Mouse (Mus musculus): ENCODE measurements around the gene Olfr1288. TPM values are rescaled to one million over a fixed set of nuclear protein-coding genes. Genes with fewer than 3 reads are reported as not detected.

Gene Olfr1288
- not detected in 2 replicates for polyA plus RNA-seq (2016; fragmentation: Nextera tagmentation; extraction: Ambion mirVana)

DNA sequence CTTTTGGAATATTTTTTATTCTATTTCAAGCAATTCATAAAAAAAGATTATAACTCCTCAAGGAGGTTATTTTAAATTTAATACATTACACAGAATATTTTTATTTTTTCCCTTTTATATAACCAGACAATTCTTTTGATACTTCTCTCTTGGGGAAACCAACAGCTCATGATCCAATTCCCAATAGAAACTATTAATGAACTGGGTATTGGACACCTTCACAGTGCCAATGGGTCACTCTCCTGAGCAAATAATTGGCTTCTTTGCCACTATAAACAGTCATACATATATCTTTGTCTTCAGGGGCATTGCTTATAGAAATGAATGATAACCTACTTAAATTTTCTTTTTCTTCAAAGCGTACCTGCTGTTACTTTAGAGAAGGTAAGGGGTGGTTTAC, at the start of gene Olfr1288:
Gene Olfr1288 (plus strand): TSS at position 301 of the 400 bp plus-strand sequence.
- WGBS: 84% methylated on average over 1 of the region's 1 CpGs
- H3K4me2 ChIP-seq: no peak within 1 kb of the TSS
- no peak within 1 kb of the TSS for H3K4me3 ChIP-seq (replicated peaks)
- no peaks in the 10 kb centered on the region for H3K36me3 ChIP-seq (replicated peaks)
- H3K9me3 ChIP-seq: no peaks in the 10 kb centered on the region
- no peaks in the 10 kb centered on the region for H3K4me1 ChIP-seq
- H3K27me3 ChIP-seq: no peaks in the 10 kb centered on the region
- no peak within 1 kb of the TSS for H3K27ac ChIP-seq
- H3K9ac ChIP-seq: no peak within 1 kb of the TSS
- no peak for ATAC-seq (ENCODE audit: low FRiP score)

- Histone ChIP-seq H3K4me1 (no peaks in the 10 kb centered on the region), H3K27ac (no peak within 1 kb of the TSS), H3K36me3 (replicated peaks) (no peaks in the 10 kb centered on the region), H3K4me2 (no peak within 1 kb of the TSS), H3K9ac (no peak within 1 kb of the TSS), H3K4me3 (replicated peaks) (no peak within 1 kb of the TSS), H3K9me3 (no peaks in the 10 kb centered on the region), H3K27me3 (no peaks in the 10 kb centered on the region)
- 69% methylated on average over 1 of the region's 1 CpGs for WGBS
- no peak for ATAC-seq (ENCODE audit: low FRiP score)
Observed at GRCm38 (mm10) chr2:111448842-111449241, 25.1 kb upstream of the Olfr1288 start, which contains the start of gene Olfr1287. Olfr1287 (plus strand) TSS chr2:111449142.

GRCm38 (mm10) chr2:111480519-111480918, 6.6 kb downstream of the Olfr1288 start, which contains the start of gene Olfr1289:
Olfr1289 (plus strand) TSS chr2:111480819.
- Histone ChIP-seq H3K27ac (no peak within 1 kb of the TSS), H3K4me1 (no peaks in the 10 kb centered on the region), H3K4me2 (no peak within 1 kb of the TSS), H3K27me3 (no peaks in the 10 kb centered on the region), H3K9ac (no peak within 1 kb of the TSS), H3K4me3 (replicated peaks) (no peak within 1 kb of the TSS), H3K36me3 (replicated peaks) (no peaks in the 10 kb centered on the region), H3K9me3 (no peaks in the 10 kb centered on the region)
- no peak for ATAC-seq (ENCODE audit: low FRiP score)
- 86% methylated on average over 1 of the region's 1 CpGs for WGBS

DNA sequence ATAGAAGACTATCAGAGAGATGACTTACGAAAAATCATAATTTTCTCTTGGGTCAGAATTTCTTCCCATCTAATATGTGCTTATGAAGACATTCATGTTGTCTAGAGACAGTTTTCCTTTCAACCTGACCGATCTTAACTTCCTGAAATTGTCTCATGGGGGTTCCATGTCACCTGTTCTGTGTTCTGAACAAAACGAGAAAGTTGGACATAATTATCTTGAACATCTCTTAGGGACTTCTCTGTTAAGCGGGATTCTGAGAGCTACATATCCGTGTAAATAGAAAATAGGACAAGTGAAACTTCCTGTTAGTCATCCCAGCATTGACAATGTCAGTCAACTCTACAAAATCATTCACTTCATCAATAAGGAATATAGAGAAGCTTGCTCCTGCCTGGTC, 19.8 kb downstream of the Olfr1288 start, which contains the start of gene Olfr1290:
Gene Olfr1290 (minus strand): TSS at position 101 of the 400 bp plus-strand sequence.
- H3K4me3 ChIP-seq (replicated peaks): no peak within 1 kb of the TSS
- ATAC-seq (ENCODE audit: low FRiP score): no peak
- no peaks in the 10 kb centered on the region for H3K9me3 ChIP-seq
- H3K27me3 ChIP-seq: no peaks in the 10 kb centered on the region
- no peak within 1 kb of the TSS for H3K9ac ChIP-seq
- WGBS: 81% methylated on average over 5 of the region's 5 CpGs
- no peak within 1 kb of the TSS for H3K27ac ChIP-seq
- H3K4me2 ChIP-seq: no peak within 1 kb of the TSS
- no peaks in the 10 kb centered on the region for H3K4me1 ChIP-seq
- H3K36me3 ChIP-seq (replicated peaks): no peaks in the 10 kb centered on the region

DNA sequence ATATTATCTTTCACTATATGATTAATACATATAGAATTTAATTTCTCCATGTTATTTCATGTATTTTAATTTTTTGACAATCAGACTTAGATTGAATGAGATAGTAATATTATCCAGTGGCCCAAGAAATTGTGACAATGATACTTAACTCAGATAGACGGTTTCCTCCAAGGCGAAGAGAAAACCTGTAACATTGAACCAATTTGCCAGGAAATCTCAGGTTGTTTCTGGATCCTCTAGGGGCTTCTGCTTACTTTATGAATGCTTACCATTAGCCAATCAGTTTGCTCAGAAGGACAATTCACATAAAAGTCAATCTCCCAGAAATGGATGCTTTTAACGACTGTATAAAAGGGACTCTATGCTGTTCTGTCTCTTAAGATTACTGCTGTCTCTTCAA, 23.0 kb downstream of the Olfr1288 start, which contains the start of gene Olfr1291-ps1:
Gene Olfr1291-ps1 (plus strand): TSS at position 301 of the 400 bp plus-strand sequence.
- Histone ChIP-seq H3K27me3 (no peaks in the 10 kb centered on the region), H3K4me3 (replicated peaks) (no peak within 1 kb of the TSS), H3K9ac (no peak within 1 kb of the TSS), H3K4me1 (no peaks in the 10 kb centered on the region), H3K9me3 (no peaks in the 10 kb centered on the region), H3K27ac (no peak within 1 kb of the TSS), H3K4me2 (no peak within 1 kb of the TSS), H3K36me3 (replicated peaks) (no peaks in the 10 kb centered on the region)
- WGBS: 91% methylated on average over 3 of the region's 3 CpGs
- ATAC-seq (ENCODE audit: low FRiP score): no peak

GRCm38 (mm10) chr2:111517451-111517850, 43.5 kb downstream of the Olfr1288 start:
- no peak for ATAC-seq (ENCODE audit: low FRiP score)
- 93% methylated on average over 10 of the region's 10 CpGs for WGBS

GRCm38 (mm10) chr2:111524903-111525302, 51.0 kb downstream of the Olfr1288 start, which contains the start of gene Olfr1293-ps:
Olfr1293-ps (plus strand) TSS chr2:111525203.
- ATAC-seq (ENCODE audit: low FRiP score): no peak
- H3K4me1 ChIP-seq: no peaks in the 10 kb centered on the region
- H3K36me3 ChIP-seq (replicated peaks): no peaks in the 10 kb centered on the region
- 93% methylated on average over 1 of the region's 1 CpGs for WGBS
- no peak within 1 kb of the TSS for H3K4me3 ChIP-seq (replicated peaks)
- 0 out of 2 replicates have a peak, but pooled peaks cover 2% of the 10 kb centered on the region for H3K9me3 ChIP-seq
- H3K9ac ChIP-seq: no peak within 1 kb of the TSS
- H3K27me3 ChIP-seq: no peaks in the 10 kb centered on the region
- no peak within 1 kb of the TSS for H3K4me2 ChIP-seq
- H3K27ac ChIP-seq: no peak within 1 kb of the TSS

More at GRCm38 (mm10) chr2:111517451-111517850, 43.5 kb downstream of the Olfr1288 start:
- Histone ChIP-seq H3K4me3 (replicated peaks) (no peak overlapping the region), H3K27ac (no peak overlapping the region), H3K36me3 (replicated peaks) (no peaks in the 10 kb centered on the region), H3K9me3 (0 out of 2 replicates have a peak, but pooled peaks cover 6% of the 10 kb centered on the region), H3K27me3 (no peaks in the 10 kb centered on the region), H3K4me1 (no peaks in the 10 kb centered on the region), H3K9ac (no peak overlapping the region), H3K4me2 (no peak overlapping the region)

Other genes starting within 250 kb of the Olfr1288 start
- not detected in 2 replicates for gene 4930430A15Rik, start 244.5 kb upstream of the Olfr1288 start, polyA plus RNA-seq (2016; fragmentation: Nextera tagmentation; extraction: Ambion mirVana)
- gene Olfr1275, start 238.8 kb upstream of the Olfr1288 start, polyA plus RNA-seq (2016; fragmentation: Nextera tagmentation; extraction: Ambion mirVana): not detected in 2 replicates
- not detected in 2 replicates for gene Olfr1276, start 219.6 kb upstream of the Olfr1288 start, polyA plus RNA-seq (2016; fragmentation: Nextera tagmentation; extraction: Ambion mirVana)
- gene Olfr1277, start 200.0 kb upstream of the Olfr1288 start, polyA plus RNA-seq (2016; fragmentation: Nextera tagmentation; extraction: Ambion mirVana): not detected in 2 replicates
- gene Olfr1278, start 184.0 kb upstream of the Olfr1288 start, polyA plus RNA-seq (2016; fragmentation: Nextera tagmentation; extraction: Ambion mirVana): not detected in 2 replicates
- gene Olfr1279, start 173.5 kb upstream of the Olfr1288 start, polyA plus RNA-seq (2016; fragmentation: Nextera tagmentation; extraction: Ambion mirVana): not detected in 2 replicates
- gene Olfr1280, start 160.1 kb upstream of the Olfr1288 start, polyA plus RNA-seq (2016; fragmentation: Nextera tagmentation; extraction: Ambion mirVana): not detected in 2 replicates
- not detected in 2 replicates for gene Olfr1281, start 147.6 kb upstream of the Olfr1288 start, polyA plus RNA-seq (2016; fragmentation: Nextera tagmentation; extraction: Ambion mirVana)
- not detected in 2 replicates for gene Olfr1282, start 138.0 kb upstream of the Olfr1288 start, polyA plus RNA-seq (2016; fragmentation: Nextera tagmentation; extraction: Ambion mirVana)
- not detected in 2 replicates for gene Olfr1283, start 107.3 kb upstream of the Olfr1288 start, polyA plus RNA-seq (2016; fragmentation: Nextera tagmentation; extraction: Ambion mirVana)
- gene Olfr1284, start 98.6 kb upstream of the Olfr1288 start, polyA plus RNA-seq (2016; fragmentation: Nextera tagmentation; extraction: Ambion mirVana): not detected in 2 replicates
- not detected in 2 replicates for gene Olfr1286, start 51.0 kb upstream of the Olfr1288 start, polyA plus RNA-seq (2016; fragmentation: Nextera tagmentation; extraction: Ambion mirVana)
- gene Olfr1287, start 25.0 kb upstream of the Olfr1288 start, polyA plus RNA-seq (2016; fragmentation: Nextera tagmentation; extraction: Ambion mirVana): not detected in 2 replicates
- not detected in 2 replicates for gene Olfr1289, start 6.7 kb downstream of the Olfr1288 start, polyA plus RNA-seq (2016; fragmentation: Nextera tagmentation; extraction: Ambion mirVana)
- gene Olfr1290, start 19.7 kb downstream of the Olfr1288 start, polyA plus RNA-seq (2016; fragmentation: Nextera tagmentation; extraction: Ambion mirVana): not detected in 2 replicates
- not detected in 2 replicates for gene Olfr1291-ps1, start 23.1 kb downstream of the Olfr1288 start, polyA plus RNA-seq (2016; fragmentation: Nextera tagmentation; extraction: Ambion mirVana)
- gene Olfr1293-ps, start 51.1 kb downstream of the Olfr1288 start, polyA plus RNA-seq (2016; fragmentation: Nextera tagmentation; extraction: Ambion mirVana): not detected in 2 replicates
- not detected in 2 replicates for gene Olfr1294, start 66.2 kb downstream of the Olfr1288 start, polyA plus RNA-seq (2016; fragmentation: Nextera tagmentation; extraction: Ambion mirVana)
- not detected in 2 replicates for gene Olfr1295, start 95.6 kb downstream of the Olfr1288 start, polyA plus RNA-seq (2016; fragmentation: Nextera tagmentation; extraction: Ambion mirVana)
- not detected in 2 replicates for gene Olfr1297, start 152.4 kb downstream of the Olfr1288 start, polyA plus RNA-seq (2016; fragmentation: Nextera tagmentation; extraction: Ambion mirVana)
- gene Olfr1298, start 175.1 kb downstream of the Olfr1288 start, polyA plus RNA-seq (2016; fragmentation: Nextera tagmentation; extraction: Ambion mirVana): not detected in 2 replicates
- gene Olfr1299, start 187.3 kb downstream of the Olfr1288 start, polyA plus RNA-seq (2016; fragmentation: Nextera tagmentation; extraction: Ambion mirVana): not detected in 2 replicates

Measured in forebrain, embryonic 12.5 days (tissue).